Mouse (Mus musculus) layer of hippocampus, adult 2 months (tissue): ENCODE measurements around the gene Rab3a. TPM values are rescaled to one million over a fixed set of nuclear protein-coding genes. Genes with fewer than 3 reads are reported as not detected.

Source experiments
- DNase-seq, 2 experiments: peaks; one replicate each; pipeline ENCODE4 v3.0.0; 2022; ENCODE audit warnings: low spot score in 2 of 2
- H3K27ac ChIP-seq: fragments of 200-600 bp; 2 replicates; pipeline ENCODE4 v1.8.1; 2022
- H3K4me3 ChIP-seq: fragments of 200-600 bp; 2 replicates; pipeline ENCODE4 v1.8.1; 2022; ENCODE audit warnings: mild to moderate bottlenecking
- CTCF ChIP-seq: fragments of 200-600 bp; conservative IDR thresholded peaks from 2 replicates; pipeline ENCODE4 v1.8.1; 2022; ENCODE audit warnings: antibody characterized with exemption, mild to moderate bottlenecking, moderate library complexity
- total RNA-seq, 2 experiments: library from RNA; stranded (reverse); gene quantifications; 2 replicates each; pipeline ENCODE4 v1.2.3; 2021

Rab3a gene
- total RNA-seq, 2 experiments from 2014 or later = 775 to 798 TPM

DNA sequence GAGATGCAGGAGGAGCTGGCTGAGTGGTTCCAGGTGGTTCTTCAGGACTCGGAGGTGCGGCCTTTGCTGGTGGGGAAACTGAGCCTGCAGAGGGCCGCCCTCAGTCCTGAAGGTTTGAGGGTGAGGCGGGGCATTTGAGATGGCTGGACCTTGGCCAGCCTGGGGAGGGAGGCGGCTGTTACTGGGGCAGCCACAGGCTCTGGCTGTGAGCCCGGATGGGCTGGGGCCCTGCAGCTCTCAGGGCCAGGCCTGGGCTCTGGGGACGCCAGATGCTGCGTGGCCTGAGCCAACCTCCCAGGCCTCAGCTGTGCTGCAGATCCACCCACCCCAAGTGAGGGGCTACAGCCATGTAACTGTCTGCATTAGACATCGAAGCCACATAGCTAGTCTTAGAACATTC, 19.4 kb downstream of the Rab3a start:
- H3K27ac ChIP-seq = peak overlapping the region; percentile 98
- peak; percentile 71 to 79 for DNase-seq
- no peak for TF ChIP-seq CTCF
- H3K4me3 ChIP-seq = peak overlapping the region; percentile 83; the same call in 1 of the 2 replicates

GRCm38 (mm10) chr8:70774740-70775139, 20.3 kb downstream of the Rab3a start:
- peak overlapping the region; percentile 83 for H3K4me3 ChIP-seq
- no peak for TF ChIP-seq CTCF
- no peak for DNase-seq
- H3K27ac ChIP-seq = peak overlapping the region; percentile 98

- no peak for DNase-seq
- TF ChIP-seq CTCF = no peak
- peak overlapping the region; percentile 98 for H3K27ac ChIP-seq
Observed at GRCm38 (mm10) chr8:70775227-70775626, 20.7 kb downstream of the Rab3a start.

DNA sequence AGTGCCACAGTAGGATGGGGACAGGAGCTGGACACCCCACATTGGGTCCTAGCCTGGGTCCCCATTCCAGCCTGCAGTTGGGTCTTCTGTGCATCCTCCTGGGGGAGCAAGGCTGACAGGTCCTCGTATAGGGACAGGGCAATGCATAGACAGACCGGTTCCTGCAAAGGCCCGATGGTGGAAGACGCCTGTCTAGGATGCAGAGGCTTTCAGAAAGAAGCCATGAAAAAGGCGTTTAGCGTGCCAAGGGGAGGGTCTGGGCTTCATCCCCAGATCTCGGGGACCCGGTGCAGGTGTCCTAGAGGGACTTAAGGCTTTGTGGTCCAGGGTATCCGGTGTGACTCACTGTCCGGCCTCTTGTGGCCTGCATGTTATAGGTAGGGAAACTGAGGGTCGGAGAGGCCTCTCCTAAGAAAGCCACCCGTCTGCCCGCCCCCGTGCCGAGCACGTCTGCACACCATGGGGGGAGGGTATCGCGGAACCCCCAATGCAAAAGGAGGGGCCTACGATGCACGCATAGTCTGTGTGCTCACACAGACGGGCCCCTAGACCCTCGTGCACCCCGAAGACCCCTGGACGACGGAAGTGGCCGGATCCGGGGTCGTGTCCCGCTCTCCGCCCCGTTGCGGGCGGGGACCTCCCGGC, 21.5 kb downstream of the Rab3a start:
- no peak for TF ChIP-seq CTCF
- no peak for DNase-seq
- H3K27ac ChIP-seq = peak overlapping the region; percentile 98
- peak overlapping the region; percentile 83 for H3K4me3 ChIP-seq

More at GRCm38 (mm10) chr8:70775227-70775626, 20.7 kb downstream of the Rab3a start:
- H3K4me3 ChIP-seq = peak overlapping the region; percentile 83

GRCm38 (mm10) chr8:70776496-70777444, 22.3 kb downstream of the Rab3a start, which contains the start of gene Pik3r2:
TSS of gene Pik3r2 (minus strand) at chr8:70776713.
- peak; percentile 97 to 99 for DNase-seq
- Histone ChIP-seq H3K4me3 (peak within 1 kb of the TSS; percentile 83), H3K27ac (peak within 1 kb of the TSS; percentile 98)
- peak; percentile 42 for TF ChIP-seq CTCF

DNA sequence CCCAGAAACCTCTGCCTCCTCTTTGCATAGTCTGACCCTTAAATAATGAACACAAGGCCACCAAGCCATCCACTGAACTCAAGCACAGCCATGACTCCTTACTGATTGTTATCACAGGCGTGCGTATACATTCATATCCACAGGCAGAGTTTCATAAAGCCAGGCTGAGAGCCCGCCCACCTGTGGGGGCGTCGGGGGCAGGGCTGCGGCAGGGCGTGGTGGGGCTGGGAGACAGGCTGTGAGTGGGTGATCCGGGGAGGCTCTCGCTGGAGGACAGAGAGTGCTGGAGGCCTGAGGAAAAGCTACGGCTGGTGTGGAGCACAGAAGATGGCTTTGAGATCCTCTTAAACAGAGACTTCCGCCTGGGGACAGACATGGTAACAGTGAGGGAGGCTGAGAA, 25.6 kb downstream of the Rab3a start:
- H3K27ac ChIP-seq = peak overlapping the region; percentile 57

GRCm38 (mm10) chr8:70786291-70787050, 32.0 kb downstream of the Rab3a start:
- H3K4me3 ChIP-seq = no peak overlapping the region
- no peak for DNase-seq
- H3K27ac ChIP-seq = peak overlapping the region; percentile 44; the same call in 1 of the 2 replicates
- TF ChIP-seq CTCF = no peak

More for the DNA sequence above, 25.6 kb downstream of the Rab3a start:
- TF ChIP-seq CTCF = no peak
- H3K4me3 ChIP-seq = no peak overlapping the region
- no peak for DNase-seq

- Histone ChIP-seq H3K4me3 (no peak overlapping the region), H3K27ac (no peak overlapping the region)
- no peak for TF ChIP-seq CTCF
- no peak for DNase-seq
Observed at GRCm38 (mm10) chr8:70787051-70787445, 32.6 kb downstream of the Rab3a start.

DNA sequence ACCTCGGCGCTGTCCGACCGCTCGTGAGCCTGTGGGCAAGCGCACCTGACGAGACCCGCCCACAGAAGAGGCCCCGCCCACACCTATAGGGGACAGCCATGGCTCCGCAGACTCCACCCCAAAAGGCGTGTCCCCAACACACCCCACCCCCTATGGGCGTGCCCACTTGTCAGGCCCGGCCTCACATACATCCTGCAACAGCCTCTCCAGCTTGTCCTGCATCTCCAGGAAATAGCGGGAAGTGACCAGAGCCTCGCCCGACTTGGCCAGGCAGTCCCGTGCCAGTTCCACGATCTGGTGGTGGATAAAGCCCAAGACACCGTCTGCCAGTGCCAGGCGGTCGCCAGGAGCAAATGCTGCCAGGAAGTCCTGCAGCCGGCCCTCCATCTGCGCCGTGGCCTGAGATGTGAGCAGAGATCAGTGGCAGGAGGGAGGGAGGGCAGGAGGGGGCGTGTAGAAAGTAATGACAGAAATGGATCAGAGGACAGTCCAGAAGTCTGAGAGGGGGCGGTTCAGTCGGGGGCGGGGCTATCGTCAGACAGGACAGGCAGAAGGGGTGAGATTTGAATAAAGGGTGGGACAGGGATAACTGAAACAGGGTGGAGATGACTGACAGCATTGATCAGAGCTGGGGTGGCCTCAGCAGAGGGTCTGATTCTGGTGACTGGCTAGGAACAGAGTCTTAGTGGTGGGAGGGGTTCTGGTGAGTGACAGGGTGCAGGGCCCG, 33.6 kb downstream of the Rab3a start:
- no peak for DNase-seq
- H3K27ac ChIP-seq = peak overlapping the region; percentile 99
- H3K4me3 ChIP-seq = no peak overlapping the region
- TF ChIP-seq CTCF = no peak

- no peak for TF ChIP-seq CTCF
- peak overlapping the region; percentile 99 for H3K27ac ChIP-seq
- H3K4me3 ChIP-seq = peak overlapping the region; percentile 4; the same call in 1 of the 2 replicates
- DNase-seq = no peak
Observed at GRCm38 (mm10) chr8:70789046-70789445, 34.6 kb downstream of the Rab3a start.

DNA sequence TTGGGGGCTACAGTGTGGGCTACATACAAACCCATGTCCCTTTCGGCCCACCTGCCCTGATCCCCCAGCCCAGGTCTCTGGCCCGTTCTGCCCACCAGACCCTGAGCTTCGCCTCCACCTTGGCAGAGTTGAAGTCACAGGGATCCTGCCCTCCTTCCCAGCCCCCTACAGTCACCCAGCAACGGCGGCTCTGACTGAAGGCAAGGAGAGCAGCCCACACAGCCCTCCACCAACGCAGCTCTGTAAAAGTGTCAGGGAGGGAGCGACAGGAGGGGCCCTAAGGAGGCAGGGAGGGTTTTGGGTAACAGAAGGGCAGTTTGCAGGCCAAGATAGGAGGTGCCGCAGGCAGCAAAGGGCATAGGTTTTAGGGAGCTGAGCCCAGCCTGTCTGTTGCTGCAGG, 36.4 kb downstream of the Rab3a start:
- Histone ChIP-seq H3K27ac (peak overlapping the region; percentile 99), H3K4me3 (peak overlapping the region; percentile 90)
- DNase-seq = peak in 1 of 2 experiments; percentile 62
- no peak for TF ChIP-seq CTCF

DNA sequence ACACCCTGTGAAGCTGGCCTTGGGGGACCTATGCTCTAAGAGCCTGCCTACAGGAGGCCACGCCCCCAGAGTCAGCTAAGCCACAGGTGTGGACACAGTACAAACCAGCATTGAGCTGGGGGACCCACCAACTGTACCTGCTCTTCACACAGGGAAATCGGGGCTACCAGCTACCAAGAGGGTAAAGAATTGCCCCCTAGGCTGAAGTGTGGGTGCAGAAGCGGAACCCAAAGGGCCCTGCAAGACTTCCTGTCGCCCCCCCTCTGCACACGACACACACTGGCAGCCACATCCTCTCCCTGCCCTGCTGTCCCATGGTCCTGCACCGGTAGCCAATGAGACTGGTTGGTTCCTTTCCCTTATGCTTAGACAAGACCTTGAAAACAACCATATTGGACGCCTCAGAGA, 36.8 kb downstream of the Rab3a start:
- Histone ChIP-seq H3K4me3 (peak overlapping the region; percentile 90), H3K27ac (peak overlapping the region; percentile 99)
- no peak for TF ChIP-seq CTCF
- no peak for DNase-seq
